Mouse (Mus musculus) cortical plate, adult 2 months (tissue): ENCODE results near the gene Trp53bp2. TPM values are rescaled to one million over a fixed set of nuclear protein-coding genes. Genes with fewer than 3 reads are reported as not detected.
A peak's percentile ranks its signal among the peaks of the same experiment; 100 is the strongest.

ENCODE experiments used
- H3K27ac ChIP-seq: fragments of 200-500 bp; 2 replicates; pipeline ENCODE4 v1.5.1; 2012; ENCODE audit warnings: low read length, control low read depth, inconsistent platforms; ENCODE audit not compliant: insufficient read depth
- H3K4me1 ChIP-seq: fragments of 200-500 bp; 2 replicates; pipeline ENCODE4 v1.6.1; 2011; ENCODE audit warnings: low read length; ENCODE audit not compliant: control insufficient read depth, insufficient read depth
- H3K4me3 ChIP-seq: fragments of 200-500 bp; 2 replicates; pipeline ENCODE4 v1.5.1; 2011; ENCODE audit warnings: mild to moderate bottlenecking, low read length, control low read depth; ENCODE audit not compliant: insufficient read depth
- CTCF ChIP-seq: fragments of 200-500 bp; IDR thresholded peaks from 2 replicates; pipeline ENCODE4 v1.5.1; 2011; ENCODE audit warnings: mild to moderate bottlenecking, control low read depth, low read length; ENCODE audit not compliant: insufficient read depth; ENCODE audit errors: extremely low read depth
- POLR2A ChIP-seq: fragments of 200-500 bp; IDR thresholded peaks from 2 replicates; pipeline ENCODE4 v1.6.1; 2011; ENCODE audit warnings: mild to moderate bottlenecking, low read length, control low read depth; ENCODE audit not compliant: insufficient read depth; ENCODE audit errors: extremely low read depth
- polyA plus RNA-seq: library from polyadenylated mRNA; depleted of rRNA; stranded (reverse); fragments of >200 nt; gene quantifications from 2 replicates; pipeline ENCODE4 v1.2.3, GENCODE M21; 2012; rRNA removed

The Trp53bp2 gene
- 13.4 and 14.0 TPM in 2 replicates for polyA plus RNA-seq

DNA sequence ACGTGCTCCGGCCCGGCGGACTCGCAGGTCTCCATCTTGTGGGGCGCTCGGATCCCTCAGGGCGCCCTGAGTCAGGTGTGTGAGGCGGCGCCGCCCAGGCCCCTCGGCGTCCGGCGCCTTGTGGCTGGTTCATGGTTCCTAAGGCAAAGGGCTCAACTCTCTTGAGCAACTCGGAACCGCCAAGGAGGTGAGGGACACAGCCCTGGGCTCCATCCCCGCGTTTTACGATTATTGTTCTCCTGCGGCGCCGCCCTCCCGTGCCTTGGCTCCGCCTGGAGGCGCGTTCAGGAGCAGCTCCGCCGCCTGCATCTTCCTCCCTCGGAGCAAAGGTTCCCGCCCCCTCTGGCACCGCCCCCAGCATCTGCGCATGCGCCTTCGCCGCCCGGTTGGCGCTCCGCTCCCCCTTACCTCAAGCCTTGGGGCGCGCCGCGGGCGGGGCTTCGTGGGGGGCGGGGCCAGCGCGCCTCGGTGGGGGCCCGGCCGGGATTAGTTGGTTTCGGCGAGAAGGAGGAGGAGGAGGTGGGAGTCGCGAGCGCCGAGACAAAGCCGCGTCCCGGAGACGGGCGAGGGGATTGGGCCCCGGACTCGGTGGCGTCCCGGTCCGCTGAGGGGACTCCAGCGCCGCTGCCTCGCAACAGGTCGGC lies at the start of gene Trp53bp2:
TSS of gene Trp53bp2 (plus strand) at position 489 of the 644 bp plus-strand sequence.
- TF ChIP-seq CTCF = no peak
- peak; percentile 76 for TF ChIP-seq POLR2A
- Histone ChIP-seq H3K27ac (peak within 1 kb of the TSS; percentile 51), H3K4me1 (peaks cover 1% of the 10 kb centered on the region), H3K4me3 (peak within 1 kb of the TSS; percentile 56)

- Histone ChIP-seq H3K4me3 (no peak overlapping the region), H3K27ac (no peak overlapping the region)
- no peak for TF ChIP-seq CTCF
- TF ChIP-seq POLR2A = no peak
Measured at GRCm38 (mm10) chr1:182362703-182363102, 46.3 kb upstream of the Trp53bp2 start.

DNA sequence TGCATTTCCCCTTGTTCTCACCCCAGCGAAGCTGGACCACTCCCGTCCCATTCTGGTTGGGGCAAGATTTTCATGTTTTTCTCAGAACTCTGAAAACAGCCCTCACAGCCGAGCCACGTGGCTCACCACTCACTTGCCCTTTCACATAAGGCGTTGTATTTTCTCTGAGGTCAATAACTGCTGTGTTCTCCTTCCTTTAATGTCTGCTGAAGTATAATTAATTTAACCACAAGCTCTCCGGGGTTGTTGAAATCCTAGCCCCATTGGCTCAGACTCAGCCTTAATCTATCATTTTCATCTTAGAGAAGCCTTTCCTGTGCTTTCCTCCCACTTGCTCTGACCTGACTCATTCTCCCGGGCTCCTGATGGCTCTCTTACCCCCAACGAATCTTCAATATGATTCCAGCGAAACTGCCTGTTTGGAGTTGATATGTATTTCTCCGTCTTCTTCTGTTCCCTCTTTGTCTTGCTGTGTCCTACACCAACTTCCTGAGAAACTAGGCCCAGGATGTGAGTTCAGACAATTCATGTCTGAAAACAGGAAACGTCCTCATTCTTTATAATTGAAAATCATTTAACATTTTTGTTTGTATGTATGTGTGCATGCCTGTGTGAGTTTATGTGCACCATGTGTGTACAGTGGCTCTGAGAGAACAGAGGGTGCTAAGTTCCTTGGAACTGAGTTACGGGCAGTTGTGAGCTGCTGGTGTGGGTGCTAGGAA lies 45.1 kb upstream of the Trp53bp2 start:
- TF ChIP-seq CTCF = no peak
- TF ChIP-seq POLR2A = no peak
- Histone ChIP-seq H3K27ac (no peak overlapping the region), H3K4me1 (no peaks in the 10 kb centered on the region), H3K4me3 (no peak overlapping the region)

More at GRCm38 (mm10) chr1:182362703-182363102, 46.3 kb upstream of the Trp53bp2 start:
- H3K4me1 ChIP-seq = no peaks in the 10 kb centered on the region

DNA sequence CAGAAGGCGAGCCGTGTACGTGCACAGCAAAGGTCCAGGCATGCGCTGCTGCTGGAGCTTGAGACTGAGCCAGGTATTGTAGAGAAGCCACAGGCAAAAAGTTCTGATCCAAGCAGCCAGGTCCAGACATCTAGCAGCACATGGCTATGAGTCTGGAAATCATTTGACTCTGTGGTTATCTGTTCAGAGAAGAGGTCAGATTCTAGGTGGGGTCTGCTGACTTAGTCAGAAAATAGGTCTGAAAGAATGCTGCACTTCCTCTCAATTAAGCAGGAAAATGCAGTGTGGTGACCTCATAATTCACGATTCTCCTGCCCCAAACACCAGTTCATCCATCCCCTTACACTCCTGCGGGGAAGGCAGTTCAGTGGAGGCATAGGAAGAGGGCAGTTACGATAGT lies 40.7 kb upstream of the Trp53bp2 start:
- H3K27ac ChIP-seq = no peak overlapping the region
- no peaks in the 10 kb centered on the region for H3K4me1 ChIP-seq
- TF ChIP-seq CTCF = no peak
- TF ChIP-seq POLR2A = no peak
- no peak overlapping the region for H3K4me3 ChIP-seq

DNA sequence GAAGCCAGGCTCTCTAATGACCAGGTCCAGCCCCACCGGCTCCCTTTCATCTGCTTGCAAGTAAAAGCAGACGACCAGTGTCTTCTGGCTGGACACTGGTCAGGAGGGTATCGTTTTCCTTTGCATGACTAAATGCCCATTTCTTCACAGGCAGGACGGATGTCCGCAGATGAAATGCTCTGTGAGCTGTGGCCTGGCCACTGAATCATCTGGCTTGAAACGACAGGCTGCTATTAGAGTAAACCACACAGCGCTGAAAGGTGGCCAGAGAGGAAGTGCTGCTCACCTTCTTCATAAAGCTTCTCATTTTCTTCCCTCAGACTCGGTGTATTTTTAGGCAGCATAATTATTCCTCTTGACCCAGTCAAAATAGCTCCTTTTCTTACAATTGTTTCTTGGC lies 40.2 kb upstream of the Trp53bp2 start:
- no peaks in the 10 kb centered on the region for H3K4me1 ChIP-seq
- no peak for TF ChIP-seq CTCF
- TF ChIP-seq POLR2A = no peak
- no peak overlapping the region for H3K4me3 ChIP-seq
- H3K27ac ChIP-seq = no peak overlapping the region

DNA sequence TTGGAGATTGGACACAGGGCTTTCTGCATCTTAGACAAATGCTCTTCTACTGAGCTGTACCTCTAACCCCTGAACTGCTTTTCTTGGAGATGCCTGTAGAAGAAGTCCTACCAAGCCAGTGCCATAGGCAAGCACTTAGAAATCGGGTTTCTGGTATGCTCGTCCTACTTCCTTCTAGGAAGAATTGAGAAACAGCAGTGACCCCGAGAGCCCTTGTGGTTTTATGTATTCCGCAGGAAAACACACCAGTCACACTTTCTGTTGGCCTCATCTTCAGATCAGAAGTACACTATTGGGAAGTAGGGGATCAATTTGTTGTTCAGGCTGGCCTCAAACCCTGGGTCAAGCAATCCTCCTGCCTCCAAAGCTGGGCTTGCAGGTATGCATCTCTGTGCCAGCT lies 39.5 kb upstream of the Trp53bp2 start:
- Histone ChIP-seq H3K4me1 (no peaks in the 10 kb centered on the region), H3K27ac (no peak overlapping the region), H3K4me3 (no peak overlapping the region)
- TF ChIP-seq POLR2A (no peak), CTCF (no peak)

DNA sequence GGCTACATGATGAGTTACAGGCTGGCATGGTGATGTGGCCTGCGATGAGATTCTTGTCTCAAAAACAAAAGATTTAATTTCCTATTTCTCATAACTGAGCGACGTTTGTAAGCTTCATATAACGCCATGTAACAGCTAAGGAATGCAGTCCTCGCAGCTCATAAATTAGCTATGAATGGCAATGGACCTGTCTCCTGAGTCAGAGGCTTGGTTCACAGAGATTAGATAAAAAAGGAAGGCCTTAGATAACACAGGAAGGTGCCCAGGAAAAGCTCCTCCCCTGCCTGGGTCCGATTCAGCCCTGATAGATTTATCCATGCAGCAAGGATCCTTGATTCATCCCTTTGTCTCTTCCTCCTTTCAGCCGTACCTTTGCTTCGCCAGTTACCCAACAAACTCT lies 37.1 kb upstream of the Trp53bp2 start:
- H3K27ac ChIP-seq = no peak overlapping the region
- no peaks in the 10 kb centered on the region for H3K4me1 ChIP-seq
- no peak overlapping the region for H3K4me3 ChIP-seq
- TF ChIP-seq POLR2A (no peak), CTCF (no peak)

- no peak overlapping the region for H3K4me3 ChIP-seq
- peaks cover 3% of the 10 kb centered on the region; the same call in 1 of the 2 replicates for H3K4me1 ChIP-seq
- no peak overlapping the region for H3K27ac ChIP-seq
- TF ChIP-seq POLR2A = no peak
- TF ChIP-seq CTCF = peak; percentile 47
Measured at GRCm38 (mm10) chr1:182376221-182376620, 32.8 kb upstream of the Trp53bp2 start.

- H3K4me3 ChIP-seq = no peak overlapping the region
- TF ChIP-seq CTCF (no peak), POLR2A (no peak)
- H3K27ac ChIP-seq = no peak overlapping the region
- peaks cover 3% of the 10 kb centered on the region; the same call in 1 of the 2 replicates for H3K4me1 ChIP-seq
Measured at GRCm38 (mm10) chr1:182376826-182377225, 32.1 kb upstream of the Trp53bp2 start.

GRCm38 (mm10) chr1:182377519-182377918 lies 31.5 kb upstream of the Trp53bp2 start:
- Histone ChIP-seq H3K4me3 (no peak overlapping the region), H3K4me1 (peaks cover 3% of the 10 kb centered on the region; the same call in 1 of the 2 replicates), H3K27ac (no peak overlapping the region)
- no peak for TF ChIP-seq CTCF
